6 mouse cellular contexts compared by ENCODE assay signal in genomic region chr16:92905626-92906025, GRCm38 (mm10).
"Had no signal": no experiment of that assay in that cellular context is flagged by ENCODE, and none has a peak within 500 bp of the region (broad histone marks: within the 10 kb centered on the region; RNA-seq: fewer than 3 reads in every experiment).

No protein-coding gene starts in this region.

- DNase-seq: kidney, postnatal 4 days; left cerebral cortex, postnatal 4 days; lung, adult 18-20 months; right cerebral cortex, postnatal 14 days; thymus, adult 2 months; thymus, postnatal 25 days had no signal
